ENCODE assay signal across 18 mouse cellular contexts in the genomic region with DNA sequence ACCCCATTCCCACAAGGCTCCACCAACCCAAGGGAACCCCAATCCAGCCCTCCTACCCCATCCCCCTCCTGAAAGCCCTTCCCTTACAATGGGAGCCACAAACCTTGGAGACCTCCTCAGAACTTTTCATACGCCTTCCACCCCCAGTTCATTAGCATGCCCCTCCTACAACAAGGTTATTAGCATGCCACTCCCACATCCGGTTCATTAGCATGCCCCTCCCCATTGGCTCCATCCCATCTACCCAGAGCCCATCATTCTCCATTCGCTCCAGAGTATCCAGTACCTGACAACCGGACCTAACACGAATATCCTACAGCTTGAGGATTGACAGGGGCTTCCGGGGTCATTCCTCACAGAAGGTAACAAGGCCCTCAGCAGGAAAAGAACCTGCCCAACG.
"Had no signal": no experiment of that assay in that cellular context is flagged by ENCODE, and none has a peak within 500 bp of the region (broad histone marks: within the 10 kb centered on the region; RNA-seq: fewer than 3 reads in every experiment).

No protein-coding gene starts in this region.

- H3K36me3 ChIP-seq: midbrain, embryonic 10.5 days; midbrain, embryonic 13.5 days; midbrain, embryonic 15.5 days; neural tube, embryonic 13.5 days; neural tube, embryonic 15.5 days had no signal

- H3K4me3 ChIP-seq: midbrain, embryonic 10.5 days; midbrain, embryonic 13.5 days; midbrain, embryonic 15.5 days; myocyte; neural tube, embryonic 13.5 days; neural tube, embryonic 15.5 days had no signal

- H3K9me3 ChIP-seq: midbrain, embryonic 10.5 days; midbrain, embryonic 13.5 days; midbrain, embryonic 15.5 days; neural tube, embryonic 13.5 days; neural tube, embryonic 15.5 days had no signal

- DNase-seq: lung, adult 18-20 months; lung, embryonic 14.5 days; lung, postnatal 10 days; lung, postnatal 4 days; retina, postnatal 1 day; right cerebral cortex, adult 18-20 months; right cerebral cortex, postnatal 25 days; right cerebral cortex, postnatal 4 days; spleen, adult 18-20 months; thymus, adult 18-20 months; thymus, postnatal 14 days; thymus, postnatal 36 days had no signal

- ATAC-seq: midbrain, embryonic 13.5 days; midbrain, embryonic 15.5 days had no signal

- H3K4me1 ChIP-seq: midbrain, embryonic 13.5 days; midbrain, embryonic 15.5 days; neural tube, embryonic 13.5 days; neural tube, embryonic 15.5 days had no signal

- H3K9ac ChIP-seq: lung, embryonic 14.5 days; midbrain, embryonic 13.5 days; midbrain, embryonic 15.5 days; neural tube, embryonic 13.5 days; neural tube, embryonic 15.5 days had no signal

- H3K27ac ChIP-seq: midbrain, embryonic 10.5 days; midbrain, embryonic 13.5 days; midbrain, embryonic 15.5 days; neural tube, embryonic 13.5 days; neural tube, embryonic 15.5 days had no signal

- H3K4me2 ChIP-seq: lung, embryonic 14.5 days; midbrain, embryonic 13.5 days; midbrain, embryonic 15.5 days; neural tube, embryonic 13.5 days; neural tube, embryonic 15.5 days had no signal

- H3K27me3 ChIP-seq: midbrain, embryonic 13.5 days; midbrain, embryonic 15.5 days; neural tube, embryonic 13.5 days; neural tube, embryonic 15.5 days had no signal
